Mouse (Mus musculus): ENCODE results near the gene Ip6k2. TPM values are rescaled to one million over a fixed set of nuclear protein-coding genes. Genes with fewer than 3 reads are reported as not detected.
A peak's percentile ranks its signal among the peaks of the same experiment; 100 is the strongest.

Ip6k2 gene
- polyA plus RNA-seq, 1 experiment from 2014 or later: 72.5 TPM

DNA sequence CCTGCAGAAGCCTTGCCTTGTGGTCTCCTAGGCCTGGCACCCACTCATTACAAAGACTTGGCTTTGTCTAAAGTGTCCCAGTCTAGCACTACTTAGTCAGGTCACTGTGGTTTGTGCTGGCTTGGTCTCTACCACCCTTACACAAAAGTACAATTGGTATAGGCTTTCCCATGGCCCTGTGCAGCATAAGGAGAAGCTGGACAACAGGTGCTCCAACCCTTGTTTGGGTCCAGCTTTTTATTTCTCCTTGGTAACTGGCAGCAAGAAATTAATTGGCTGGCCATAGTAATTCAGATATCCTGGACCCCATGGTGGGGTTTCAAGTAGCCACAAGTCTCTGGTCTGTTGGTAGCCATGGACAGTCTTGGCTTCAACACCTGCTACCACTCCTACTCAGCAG, 22.8 kb downstream of the Ip6k2 start:
- no peak for ATAC-seq (ENCODE audit: borderline replicate concordance, extremely low read depth, low FRiP score, low TSS enrichment)
- Histone ChIP-seq H3K36me3 (peaks cover 54% of the 10 kb centered on the region), H3K9me3 (no peaks in the 10 kb centered on the region), H3K4me3 (no peak overlapping the region), H3K4me2 (no peak overlapping the region), H3K9ac (no peak overlapping the region), H3K27ac (no peak overlapping the region), H3K27me3 (no peaks in the 10 kb centered on the region), H3K4me1 (peaks cover 20% of the 10 kb centered on the region)

DNA sequence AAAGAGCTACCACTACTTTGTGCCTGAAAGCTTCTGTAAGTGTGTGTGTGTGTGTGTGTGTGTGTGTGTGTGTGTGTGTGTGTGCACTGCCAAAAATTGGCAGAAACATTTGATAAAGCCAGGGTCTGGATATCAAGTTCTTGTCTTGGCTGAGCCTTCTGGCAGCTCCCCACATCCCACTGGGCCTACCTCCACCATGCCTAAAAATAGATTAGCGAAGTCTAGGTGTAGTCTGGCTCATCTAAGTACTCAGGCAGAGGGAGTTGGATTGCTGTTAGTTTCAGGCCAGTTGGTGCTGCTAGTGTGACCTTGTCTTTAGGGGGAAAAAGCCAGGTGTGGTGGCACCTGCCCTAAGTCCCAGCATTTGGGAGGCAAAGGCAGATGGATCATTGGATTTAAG, 23.2 kb downstream of the Ip6k2 start:
- no peak for ATAC-seq (ENCODE audit: borderline replicate concordance, extremely low read depth, low FRiP score, low TSS enrichment)
- no peaks in the 10 kb centered on the region for H3K9me3 ChIP-seq
- H3K9ac ChIP-seq: no peak overlapping the region
- no peak overlapping the region for H3K4me3 ChIP-seq
- no peaks in the 10 kb centered on the region for H3K27me3 ChIP-seq
- no peak overlapping the region for H3K4me2 ChIP-seq
- H3K4me1 ChIP-seq: peaks cover 20% of the 10 kb centered on the region
- H3K27ac ChIP-seq: no peak overlapping the region
- 91% methylated on average over 1 of the region's 1 CpGs for WGBS
- peaks cover 50% of the 10 kb centered on the region for H3K36me3 ChIP-seq

DNA sequence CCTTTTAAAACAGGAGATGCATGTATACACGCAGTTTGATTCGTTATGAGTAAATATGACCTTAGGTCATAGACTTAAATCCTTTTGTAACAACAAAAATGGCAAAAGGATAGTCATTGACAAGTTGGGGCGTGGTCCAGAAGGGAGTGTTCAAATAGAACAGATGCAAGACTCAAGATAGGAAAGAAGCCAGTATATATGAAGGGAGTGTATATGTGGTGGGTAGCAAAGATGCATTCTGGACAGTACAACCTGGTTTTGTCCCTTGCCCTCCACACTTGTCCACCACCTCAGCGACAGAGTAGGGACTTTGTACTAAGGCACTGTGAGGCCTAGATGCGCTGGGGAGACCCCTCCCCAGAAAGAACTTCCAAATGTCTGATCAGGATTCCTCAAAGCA, 24.1 kb downstream of the Ip6k2 start:
- no peaks in the 10 kb centered on the region for H3K27me3 ChIP-seq
- H3K27ac ChIP-seq: no peak overlapping the region
- 0 out of 2 replicates have a peak overlapping the region, but pooled peaks have one; percentile 64 for H3K4me3 ChIP-seq
- H3K9ac ChIP-seq: no peak overlapping the region
- no peak overlapping the region for H3K4me2 ChIP-seq
- peaks cover 20% of the 10 kb centered on the region for H3K4me1 ChIP-seq
- H3K9me3 ChIP-seq: no peaks in the 10 kb centered on the region
- WGBS: 63% methylated on average over 5 of the region's 5 CpGs
- H3K36me3 ChIP-seq: peaks cover 47% of the 10 kb centered on the region
- ATAC-seq (ENCODE audit: borderline replicate concordance, extremely low read depth, low FRiP score, low TSS enrichment): no peak; the same call in 1 of the 2 replicates

GRCm38 (mm10) chr9:108808163-108808665, 24.6 kb downstream of the Ip6k2 start, which contains the start of gene Nckipsd:
Gene Nckipsd, plus strand, starts transcription at chr9:108808368.
- no peaks in the 10 kb centered on the region for H3K9me3 ChIP-seq
- under 1% methylated on average over 62 of the region's 62 CpGs for WGBS
- peak within 1 kb of the TSS; percentile 73 for H3K4me2 ChIP-seq
- H3K4me3 ChIP-seq: peak within 1 kb of the TSS; percentile 64
- peak; percentile 88 for ATAC-seq (ENCODE audit: borderline replicate concordance, extremely low read depth, low FRiP score, low TSS enrichment)
- H3K27me3 ChIP-seq: no peaks in the 10 kb centered on the region
- peaks cover 49% of the 10 kb centered on the region for H3K36me3 ChIP-seq
- peak within 1 kb of the TSS; percentile 73 for H3K9ac ChIP-seq
- peaks cover 20% of the 10 kb centered on the region for H3K4me1 ChIP-seq
- H3K27ac ChIP-seq: no peak within 1 kb of the TSS

DNA sequence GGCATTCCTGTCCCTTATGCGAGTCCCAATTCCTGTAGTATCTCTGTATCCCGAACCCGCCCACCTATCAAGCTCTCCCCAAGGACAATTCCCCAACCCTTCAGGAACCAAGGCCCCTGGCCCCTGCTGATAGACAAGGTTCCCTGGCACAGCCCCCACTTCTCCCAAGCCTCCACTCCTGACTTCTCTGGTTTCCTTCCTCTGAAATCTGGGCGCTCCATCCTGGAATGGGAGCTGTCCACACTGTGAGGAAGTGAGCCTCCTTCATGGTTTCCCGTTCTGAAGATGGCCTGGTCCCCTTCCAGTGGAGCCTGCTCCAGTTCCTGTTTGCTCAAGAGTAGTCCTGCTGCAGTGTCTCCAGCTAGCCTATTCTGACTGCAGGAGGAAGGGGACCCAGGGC, 25.6 kb downstream of the Ip6k2 start:
- WGBS: 45% methylated on average over 5 of the region's 5 CpGs
- H3K27ac ChIP-seq: no peak overlapping the region
- peak overlapping the region; percentile 73 for H3K4me2 ChIP-seq
- peaks cover 45% of the 10 kb centered on the region for H3K36me3 ChIP-seq
- H3K9me3 ChIP-seq: no peaks in the 10 kb centered on the region
- H3K27me3 ChIP-seq: no peaks in the 10 kb centered on the region
- peaks cover 20% of the 10 kb centered on the region for H3K4me1 ChIP-seq
- H3K9ac ChIP-seq: no peak overlapping the region
- peak overlapping the region; percentile 64 for H3K4me3 ChIP-seq
- no peak for ATAC-seq (ENCODE audit: borderline replicate concordance, extremely low read depth, low FRiP score, low TSS enrichment)

DNA sequence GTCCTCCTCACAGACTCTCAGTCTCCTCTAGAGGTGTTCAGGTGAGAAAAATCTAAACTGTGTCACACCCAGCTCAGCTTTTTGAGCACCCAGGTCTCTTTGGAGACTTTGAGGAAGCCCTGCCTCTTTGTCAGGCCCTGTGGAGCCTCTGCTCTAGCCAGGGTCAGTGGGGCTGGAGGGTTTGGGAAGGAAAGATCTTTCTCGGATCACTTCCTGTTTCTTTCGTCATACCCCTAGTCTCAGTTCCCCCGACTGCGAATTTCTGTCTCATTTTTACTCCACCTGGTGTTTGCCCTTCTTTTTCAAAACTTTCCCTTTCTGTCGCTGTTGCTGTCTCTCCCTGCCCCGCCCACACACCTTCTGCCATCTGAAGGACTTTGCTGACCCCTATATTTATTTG, 26.1 kb downstream of the Ip6k2 start:
- Histone ChIP-seq H3K4me3 (no peak overlapping the region), H3K27me3 (no peaks in the 10 kb centered on the region), H3K27ac (no peak overlapping the region; the same call in 1 of the 2 replicates), H3K9me3 (no peaks in the 10 kb centered on the region), H3K4me2 (peak overlapping the region; percentile 73; the same call in 1 of the 2 replicates), H3K9ac (no peak overlapping the region), H3K4me1 (peaks cover 20% of the 10 kb centered on the region), H3K36me3 (peaks cover 45% of the 10 kb centered on the region)
- WGBS: 57% methylated on average over 6 of the region's 6 CpGs
- no peak for ATAC-seq (ENCODE audit: borderline replicate concordance, extremely low read depth, low FRiP score, low TSS enrichment)

DNA sequence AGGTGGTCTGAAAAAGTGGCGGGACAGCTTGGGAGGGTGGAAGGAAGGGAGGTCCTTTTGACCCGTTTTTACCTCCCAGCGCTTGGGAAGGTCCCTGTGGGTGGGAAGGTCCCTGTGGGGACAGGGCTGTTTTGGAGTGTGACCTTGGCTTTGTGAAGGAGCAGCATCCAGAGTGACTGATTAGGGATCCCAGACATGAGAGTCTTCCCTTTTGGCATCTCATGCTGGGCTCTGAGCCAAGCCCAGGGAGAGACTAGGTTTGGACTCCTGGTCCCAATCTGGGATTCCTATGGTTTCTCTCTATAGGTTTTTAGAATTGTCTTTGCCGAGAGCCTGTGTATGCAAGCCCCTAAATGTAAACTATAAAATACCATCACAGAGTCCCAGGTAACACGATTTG, 26.9 kb downstream of the Ip6k2 start:
- H3K4me2 ChIP-seq: no peak overlapping the region
- WGBS: 74% methylated on average over 5 of the region's 5 CpGs
- no peak overlapping the region for H3K4me3 ChIP-seq
- H3K27me3 ChIP-seq: no peaks in the 10 kb centered on the region
- no peak for ATAC-seq (ENCODE audit: borderline replicate concordance, extremely low read depth, low FRiP score, low TSS enrichment)
- peaks cover 20% of the 10 kb centered on the region for H3K4me1 ChIP-seq
- no peaks in the 10 kb centered on the region for H3K9me3 ChIP-seq
- H3K36me3 ChIP-seq: peaks cover 45% of the 10 kb centered on the region
- H3K27ac ChIP-seq: no peak overlapping the region
- H3K9ac ChIP-seq: no peak overlapping the region

DNA sequence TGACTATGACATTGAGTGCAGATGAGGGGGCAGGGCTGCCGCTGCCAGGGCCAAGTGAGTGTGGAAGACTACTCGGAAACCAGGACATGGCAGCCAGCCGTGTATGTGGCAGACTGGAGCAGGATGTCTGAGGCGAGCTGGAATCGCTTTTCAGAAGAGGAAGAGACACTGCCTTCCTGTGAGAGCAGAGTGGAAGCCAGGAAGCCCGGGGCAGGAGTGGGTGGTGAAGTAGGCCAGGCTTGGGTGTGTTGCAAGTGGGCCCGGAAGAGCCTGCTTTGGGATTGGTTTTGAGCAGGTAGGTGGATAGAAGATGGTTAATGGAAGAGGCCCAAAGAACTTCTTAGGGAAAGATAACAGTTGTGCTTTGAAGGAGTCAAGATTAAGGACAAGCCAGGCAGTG, 32.0 kb downstream of the Ip6k2 start:
- no peaks in the 10 kb centered on the region for H3K4me1 ChIP-seq
- ATAC-seq (ENCODE audit: borderline replicate concordance, extremely low read depth, low FRiP score, low TSS enrichment): no peak
- peaks cover 32% of the 10 kb centered on the region for H3K36me3 ChIP-seq
- H3K9ac ChIP-seq: no peak overlapping the region
- no peak overlapping the region for H3K27ac ChIP-seq
- WGBS: 82% methylated on average over 7 of the region's 7 CpGs
- no peaks in the 10 kb centered on the region for H3K27me3 ChIP-seq
- H3K4me3 ChIP-seq: no peak overlapping the region
- no peaks in the 10 kb centered on the region for H3K9me3 ChIP-seq
- no peak overlapping the region for H3K4me2 ChIP-seq

DNA sequence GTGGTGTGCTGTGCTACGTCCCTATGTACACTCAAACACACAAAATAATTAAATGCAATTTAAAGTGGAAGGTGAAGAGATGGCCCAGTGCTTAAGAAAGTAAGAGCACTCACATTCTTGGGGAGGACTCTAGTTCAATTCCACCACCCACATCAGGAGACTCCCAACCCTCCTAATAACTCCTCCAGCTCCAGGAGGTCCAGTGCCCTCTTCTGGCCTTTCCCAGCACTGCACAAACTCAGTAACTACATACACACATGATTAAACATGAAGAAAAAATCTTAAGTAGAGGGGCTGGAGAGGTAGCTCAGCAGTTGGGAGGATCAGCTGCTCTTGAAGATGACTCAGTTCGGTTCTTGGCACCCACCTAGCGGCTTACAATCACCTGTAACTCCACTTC, 35.9 kb downstream of the Ip6k2 start:
- Histone ChIP-seq H3K27me3 (peaks cover 19% of the 10 kb centered on the region), H3K36me3 (peaks cover 15% of the 10 kb centered on the region), H3K4me2 (no peak overlapping the region), H3K4me3 (no peak overlapping the region), H3K4me1 (no peaks in the 10 kb centered on the region), H3K27ac (no peak overlapping the region), H3K9ac (no peak overlapping the region), H3K9me3 (no peaks in the 10 kb centered on the region)
- ATAC-seq (ENCODE audit: borderline replicate concordance, extremely low read depth, low FRiP score, low TSS enrichment): no peak
- 54% methylated on average over 3 of the region's 3 CpGs for WGBS

DNA sequence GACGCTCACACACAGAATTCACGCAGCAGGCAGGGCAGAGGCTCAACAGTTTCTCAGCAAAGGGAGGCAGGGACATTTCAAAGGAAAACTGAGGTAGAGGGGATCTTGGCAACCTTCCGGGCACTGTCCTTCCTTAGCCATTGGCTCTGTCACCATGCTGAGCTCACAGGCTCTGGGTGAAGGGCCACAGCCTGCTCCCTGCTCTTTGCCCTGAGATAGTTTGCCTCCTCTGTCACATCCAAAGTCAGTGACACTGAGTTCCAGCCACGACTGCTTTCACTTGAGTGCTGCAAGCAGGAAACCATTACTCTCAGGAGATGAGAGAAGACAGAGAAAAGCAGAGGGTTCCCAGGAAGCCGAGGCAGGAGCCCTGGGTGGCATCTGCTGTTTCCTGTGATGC, 36.5 kb downstream of the Ip6k2 start:
- no peaks in the 10 kb centered on the region for H3K4me1 ChIP-seq
- H3K36me3 ChIP-seq: peaks cover 10% of the 10 kb centered on the region
- H3K9me3 ChIP-seq: no peaks in the 10 kb centered on the region
- H3K4me2 ChIP-seq: no peak overlapping the region
- no peak for ATAC-seq (ENCODE audit: borderline replicate concordance, extremely low read depth, low FRiP score, low TSS enrichment)
- no peak overlapping the region for H3K27ac ChIP-seq
- H3K27me3 ChIP-seq: peaks cover 25% of the 10 kb centered on the region
- no peak overlapping the region for H3K9ac ChIP-seq
- H3K4me3 ChIP-seq: no peak overlapping the region
- 61% methylated on average over 5 of the region's 5 CpGs for WGBS

DNA sequence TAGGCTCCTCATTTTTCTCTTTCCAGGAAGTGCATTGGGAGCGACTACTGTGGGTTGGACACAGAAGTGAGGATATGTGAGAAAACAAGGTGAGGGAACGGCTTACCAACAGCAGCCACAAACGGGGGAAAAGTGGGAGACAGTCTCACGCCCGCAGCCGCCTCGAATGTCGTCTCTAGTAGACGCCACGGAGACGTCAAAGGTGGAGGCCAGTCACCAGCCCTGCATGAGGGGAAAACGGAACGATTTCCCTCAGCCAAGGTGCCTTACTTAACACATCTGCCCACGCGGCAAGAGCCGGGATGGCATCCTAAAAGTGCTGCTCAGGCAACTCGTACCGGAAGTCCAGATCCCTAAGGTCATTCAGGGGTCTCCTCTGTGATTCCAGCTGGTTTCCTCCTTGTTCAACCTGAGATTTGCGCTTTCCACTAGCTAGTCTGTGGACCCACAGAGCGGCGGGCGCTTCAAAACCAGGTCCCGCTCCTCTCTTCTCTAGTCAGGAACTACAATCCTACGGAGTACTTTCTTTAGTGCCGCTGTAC, 40.6 kb downstream of the Ip6k2 start:
- H3K27me3 ChIP-seq: peaks cover 65% of the 10 kb centered on the region
- no peaks in the 10 kb centered on the region for H3K9me3 ChIP-seq
- H3K27ac ChIP-seq: no peak overlapping the region
- 4% methylated on average over 25 of the region's 25 CpGs for WGBS
- peaks cover 15% of the 10 kb centered on the region for H3K4me1 ChIP-seq
- H3K4me2 ChIP-seq: no peak overlapping the region
- ATAC-seq (ENCODE audit: borderline replicate concordance, extremely low read depth, low FRiP score, low TSS enrichment): no peak
- no peak overlapping the region for H3K4me3 ChIP-seq
- H3K9ac ChIP-seq: no peak overlapping the region
- no peaks in the 10 kb centered on the region for H3K36me3 ChIP-seq

DNA sequence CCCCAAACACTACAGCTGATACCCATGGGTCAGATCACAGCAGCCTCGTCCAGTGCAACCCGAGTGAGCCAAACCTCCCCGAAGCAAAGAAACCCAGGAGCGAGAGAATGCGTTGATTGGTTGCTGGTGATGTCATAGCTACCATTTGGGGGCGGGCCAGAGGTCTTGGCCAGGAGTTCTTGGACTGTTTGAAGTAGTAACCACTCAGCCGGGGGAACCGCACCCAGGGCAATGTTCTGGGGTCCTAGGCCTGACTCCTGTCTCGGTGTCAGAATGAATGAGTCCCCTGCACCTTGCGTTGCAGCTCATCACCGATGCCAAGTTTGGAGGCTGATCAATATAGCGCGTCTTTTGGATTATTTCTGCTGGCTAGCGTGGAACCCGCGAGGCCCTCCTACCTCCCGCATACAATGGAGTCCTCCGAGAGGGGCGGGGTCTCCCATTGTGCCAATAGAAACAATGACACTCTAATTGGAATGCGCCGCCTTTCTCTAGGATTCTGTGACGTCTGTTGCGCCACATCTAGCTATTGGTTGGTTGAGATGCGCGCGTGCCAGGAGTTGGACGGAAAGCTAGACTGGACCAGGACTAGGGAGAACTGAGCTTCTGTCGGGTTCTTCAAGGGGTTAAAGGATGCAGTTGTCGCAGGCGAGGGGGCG, 41.3 kb downstream of the Ip6k2 start:
- peaks cover 15% of the 10 kb centered on the region for H3K4me1 ChIP-seq
- H3K27ac ChIP-seq: no peak overlapping the region
- ATAC-seq (ENCODE audit: borderline replicate concordance, extremely low read depth, low FRiP score, low TSS enrichment): no peak
- 2% methylated on average over 31 of the region's 31 CpGs for WGBS
- no peak overlapping the region for H3K4me2 ChIP-seq
- no peaks in the 10 kb centered on the region for H3K9me3 ChIP-seq
- H3K9ac ChIP-seq: no peak overlapping the region
- H3K36me3 ChIP-seq: no peaks in the 10 kb centered on the region
- peaks cover 72% of the 10 kb centered on the region for H3K27me3 ChIP-seq
- H3K4me3 ChIP-seq: no peak overlapping the region
